Mouse (Mus musculus) embryonic fibroblast, embryonic 13.5 days (primary cell): ENCODE results near the gene Tvp23b.

Experiments
- CTCF ChIP-seq: IDR thresholded peaks from 2 replicates; pipeline ENCODE4 v1.5.1; 2011; ENCODE audit warnings: mild to moderate bottlenecking, control low read depth, low read length, moderate library complexity, borderline replicate concordance; ENCODE audit not compliant: insufficient read depth
- POLR2A ChIP-seq: IDR thresholded peaks from 2 replicates; pipeline ENCODE4 v1.6.1; 2011; ENCODE audit warnings: low read depth, mild to moderate bottlenecking, control low read depth, low read length, moderate library complexity

DNA sequence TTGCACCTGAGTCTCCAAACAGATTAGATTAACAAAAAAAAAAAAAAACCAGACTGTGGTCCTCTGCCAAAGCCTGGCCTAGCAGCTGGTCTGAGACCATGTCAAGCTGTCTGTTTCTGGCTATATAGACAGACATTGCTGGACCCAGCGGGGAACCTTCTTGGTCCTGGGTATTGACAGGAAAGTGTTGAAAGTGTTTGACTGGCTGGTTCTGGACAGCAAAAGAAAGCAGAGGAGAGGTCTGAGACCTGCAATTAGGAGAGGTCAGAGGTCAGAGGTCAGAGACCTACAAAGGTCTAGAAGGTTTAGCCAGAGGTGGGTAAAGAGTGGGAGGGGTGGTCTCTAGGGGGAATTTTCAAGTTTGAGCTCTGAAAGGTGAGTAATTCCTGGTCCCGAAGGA, 31.0 kb upstream of the Tvp23b start:
- TF ChIP-seq CTCF (no peak), POLR2A (no peak)
